Mouse (Mus musculus) ES-E14 (cell line): ENCODE measurements at regions not wholly inside any gene's neighbourhood (a gene's known extent, or its start where the extent isn't known, plus 50 kb on each side); places are given as distances from the start of the nearest gene placed in this dataset.

Experiments used
- HCFC1 ChIP-seq: IDR thresholded peaks from 2 replicates; pipeline ENCODE4 v1.6.1; 2012; ENCODE audit warnings: low read length, inconsistent platforms, borderline replicate concordance; ENCODE audit not compliant: insufficient read depth
- MAFK ChIP-seq: IDR thresholded peaks from 2 replicates; pipeline ENCODE4 v1.6.1; 2014; ENCODE audit warnings: mild to moderate bottlenecking, low read depth, low read length, inconsistent platforms; ENCODE audit not compliant: insufficient read depth

DNA sequence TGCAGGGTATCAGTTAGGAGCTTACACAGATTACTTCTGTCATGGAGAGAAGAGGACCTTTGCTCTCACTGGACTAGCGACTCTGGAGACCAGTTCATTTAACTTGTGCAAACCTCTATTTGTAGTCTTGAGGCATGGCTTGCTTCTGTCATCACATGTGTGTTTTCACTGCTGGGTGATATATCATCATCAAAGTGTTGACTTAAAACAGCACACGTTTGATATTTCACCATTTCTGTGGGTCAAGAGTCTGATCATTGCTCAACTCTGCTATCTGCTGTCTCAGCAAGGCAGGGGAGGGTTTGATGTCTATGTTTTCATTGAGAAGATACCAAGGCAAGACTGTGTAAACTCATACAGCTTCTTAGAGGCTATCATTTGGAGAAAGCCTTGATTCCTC, 126.0 kb upstream of the 4930583I09Rik start:
- TF ChIP-seq MAFK: no peak
- no peak for TF ChIP-seq HCFC1
